Mouse (Mus musculus): Measurements from ENCODE around the gene Clca3a2.
"Not testable (repeated sequence)": the region's sequence is repeated elsewhere in the genome, so short reads cannot be mapped to it uniquely, and the experiment has no call there.

- TF ChIP-seq E2F4 (IDR thresholded peaks at IDR 0.05; ENCODE audit: borderline replicate concordance, low read depth, low read length); CTCF (IDR thresholded peaks at IDR 0.05 in 2 of 3, conservative IDR thresholded peaks at IDR 0.05 in 1 of 3; ENCODE audit: control insufficient read depth in 1 of 3, insufficient read depth in 1 of 3, low read depth in 2 of 3, low read length in 3 of 3, poor library complexity in 1 of 3, severe bottlenecking in 1 of 3); RAD21 (IDR thresholded peaks at IDR 0.05; ENCODE audit: low read depth, low read length): not testable (repeated sequence)
Measured at GRCm38 (mm10) chr3:144819219-144819618, at the start of gene Clca3a2.
